Mouse (Mus musculus) left cerebral cortex, adult 11 months (tissue): ENCODE data around the gene Dao.

Source experiments
- DNase-seq: peaks from one replicate; pipeline ENCODE4 v3.0.0; 2022; ENCODE audit warnings: low spot score

Gene Dao

GRCm38 (mm10) chr5:113983541-113983940, 20.0 kb upstream of the Dao start:
- DNase-seq = no peak

GRCm38 (mm10) chr5:113984025-113984740, 19.3 kb upstream of the Dao start:
- DNase-seq = no peak

- no peak for DNase-seq
Measured at GRCm38 (mm10) chr5:113985737-113986136, 17.8 kb upstream of the Dao start.

- no peak for DNase-seq
Measured at GRCm38 (mm10) chr5:113986182-113986961, 17.1 kb upstream of the Dao start.

- no peak for DNase-seq
Measured at GRCm38 (mm10) chr5:113989437-113990024, 14.0 kb upstream of the Dao start.

- DNase-seq = no peak
Measured at GRCm38 (mm10) chr5:113990593-113990992, 12.9 kb upstream of the Dao start.

GRCm38 (mm10) chr5:113991141-113991540, 12.4 kb upstream of the Dao start:
- DNase-seq = no peak

- no peak for DNase-seq
Measured at GRCm38 (mm10) chr5:113992339-113992831, 11.1 kb upstream of the Dao start.

GRCm38 (mm10) chr5:113993031-113993486, 10.4 kb upstream of the Dao start:
- DNase-seq = no peak

GRCm38 (mm10) chr5:113993487-113994465, 9.7 kb upstream of the Dao start, which contains the start of gene Ssh1:
Gene Ssh1 (minus strand): TSS chr5:113993894.
- peak; percentile 68 for DNase-seq

GRCm38 (mm10) chr5:113996458-113996857, 7.0 kb upstream of the Dao start:
- DNase-seq = no peak

- no peak for DNase-seq
Measured at GRCm38 (mm10) chr5:113999382-113999781, 4.1 kb upstream of the Dao start.

GRCm38 (mm10) chr5:114004573-114004972, 1.1 kb downstream of the Dao start:
- DNase-seq = no peak

- no peak for DNase-seq
Measured at GRCm38 (mm10) chr5:114005100-114005499, 1.6 kb downstream of the Dao start.

- no peak for DNase-seq
Measured at GRCm38 (mm10) chr5:114006974-114007373, 3.5 kb downstream of the Dao start.

GRCm38 (mm10) chr5:114007753-114008453, 4.4 kb downstream of the Dao start:
- no peak for DNase-seq

- DNase-seq = no peak
Measured at GRCm38 (mm10) chr5:114009049-114009448, 5.5 kb downstream of the Dao start.

- no peak for DNase-seq
Measured at GRCm38 (mm10) chr5:114015121-114015520, 11.6 kb downstream of the Dao start.

GRCm38 (mm10) chr5:114024390-114024789, 20.9 kb downstream of the Dao start:
- no peak for DNase-seq

GRCm38 (mm10) chr5:114024885-114025284, 21.4 kb downstream of the Dao start:
- no peak for DNase-seq
